Mouse (Mus musculus) MEL-GATA-1-ER (cell line): ENCODE data around the gene Gm45234.

Source experiments
- DNase-seq: peaks from one replicate; pipeline ENCODE4 v3.0.0-alpha.2; 2012; ENCODE audit warnings: low read depth; ENCODE audit errors: extremely low read depth

Gene Gm45234

DNA sequence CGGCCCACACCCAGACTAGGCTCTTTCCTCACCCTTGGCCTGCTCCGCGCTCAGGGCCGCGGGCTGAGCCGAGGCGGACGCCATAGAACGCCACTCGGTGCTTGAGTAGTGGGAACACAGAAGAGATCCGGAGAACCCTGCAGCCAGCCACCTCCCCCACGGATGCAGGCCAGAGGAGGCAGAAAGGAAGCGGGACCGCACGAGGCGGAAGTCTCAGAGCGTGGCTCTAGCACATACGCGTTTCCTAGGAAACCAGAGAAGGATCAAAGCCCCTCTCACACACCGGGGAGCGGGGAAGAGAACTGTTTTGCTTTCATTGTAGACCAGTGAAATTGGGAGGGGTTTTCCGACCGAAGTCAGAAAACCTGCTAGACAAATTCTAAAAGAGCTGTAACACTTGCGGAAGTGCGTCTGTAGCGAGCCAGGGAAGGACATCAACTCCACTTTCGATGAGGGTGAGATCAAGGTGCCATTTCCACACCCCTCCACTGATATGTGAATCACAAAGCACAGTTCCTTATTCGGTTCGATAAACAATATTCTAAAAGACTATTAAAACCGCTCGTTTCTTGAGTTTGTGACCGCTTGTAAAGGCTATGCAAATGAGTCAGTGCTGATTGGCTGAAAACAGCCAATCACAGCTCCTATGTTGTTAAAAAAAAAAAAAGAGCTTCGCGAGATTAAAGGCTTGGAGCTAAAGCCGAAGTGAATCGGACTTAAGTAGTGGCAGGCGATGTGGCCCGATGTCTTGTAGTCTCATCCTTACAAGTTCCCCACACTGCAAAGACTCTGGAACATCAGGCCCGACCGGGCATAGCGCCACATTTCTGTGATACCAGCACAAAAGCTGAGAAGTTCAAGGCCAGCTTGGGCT lies 14.7 kb downstream of the Gm45234 start, which contains the start of gene Grcc10:
TSS of gene Grcc10 (minus strand) at position 487 of the 874 bp plus-strand sequence.
- peak; percentile 98 for DNase-seq

DNA sequence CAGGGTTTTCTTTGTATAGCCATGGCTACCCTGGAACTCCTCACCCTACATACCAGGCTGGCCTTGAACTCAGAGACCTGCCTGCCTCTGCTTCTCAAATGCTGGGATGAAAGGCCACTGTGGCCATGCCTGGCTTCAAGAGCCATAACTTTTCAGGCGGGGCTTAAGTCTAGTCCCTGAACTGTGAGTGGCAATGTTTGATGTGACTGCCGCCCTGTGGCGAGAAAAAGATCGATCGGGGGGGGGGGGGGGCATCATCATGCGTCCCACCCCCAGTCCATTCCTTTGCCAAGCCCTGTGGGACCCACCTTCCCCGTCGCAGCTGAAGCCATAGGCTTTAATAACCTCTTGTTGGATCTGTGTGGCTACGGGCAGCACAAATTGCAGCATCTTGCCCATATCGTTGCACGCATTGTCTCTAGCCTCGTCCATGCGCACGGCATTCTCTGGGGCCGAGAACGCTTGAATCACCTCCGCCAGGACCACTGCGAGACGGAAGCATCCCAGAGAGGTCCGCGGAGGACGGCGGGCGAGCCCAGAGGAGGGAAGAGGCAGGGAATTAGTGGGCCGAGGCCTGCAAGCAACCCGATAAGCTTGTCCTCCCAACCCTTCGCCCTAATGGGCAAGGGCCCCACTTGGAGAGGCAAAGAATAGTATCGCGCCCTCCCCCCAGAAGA lies 15.5 kb downstream of the Gm45234 start:
- peak; percentile 49 for DNase-seq

DNA sequence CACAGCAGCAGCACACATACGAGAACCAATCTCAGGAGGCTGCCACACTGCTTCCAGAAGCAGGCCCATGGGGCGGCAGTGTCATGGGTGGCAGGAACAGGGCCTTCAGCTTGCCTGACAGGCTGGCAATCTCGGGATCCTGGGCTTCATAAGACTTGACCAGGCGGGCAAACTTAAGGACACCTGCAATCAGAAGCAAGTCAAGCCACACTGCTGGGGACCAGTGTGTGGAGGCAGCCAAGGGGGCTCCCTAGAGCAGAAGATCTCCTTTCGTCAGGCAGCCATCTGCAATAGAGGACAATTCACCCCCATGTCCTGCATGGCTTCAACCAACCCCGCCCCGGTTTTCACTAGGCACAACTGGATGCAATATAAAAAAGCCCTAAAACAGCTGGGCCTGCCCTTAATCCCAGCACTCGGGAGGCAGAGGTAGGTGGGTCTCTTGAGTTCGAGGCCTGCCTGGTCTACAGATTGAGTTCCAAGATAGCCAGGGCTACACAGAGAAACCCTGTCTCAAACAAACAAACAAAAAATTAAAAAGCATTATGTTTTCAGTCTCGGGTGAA lies 16.5 kb downstream of the Gm45234 start:
- DNase-seq = no peak

DNA sequence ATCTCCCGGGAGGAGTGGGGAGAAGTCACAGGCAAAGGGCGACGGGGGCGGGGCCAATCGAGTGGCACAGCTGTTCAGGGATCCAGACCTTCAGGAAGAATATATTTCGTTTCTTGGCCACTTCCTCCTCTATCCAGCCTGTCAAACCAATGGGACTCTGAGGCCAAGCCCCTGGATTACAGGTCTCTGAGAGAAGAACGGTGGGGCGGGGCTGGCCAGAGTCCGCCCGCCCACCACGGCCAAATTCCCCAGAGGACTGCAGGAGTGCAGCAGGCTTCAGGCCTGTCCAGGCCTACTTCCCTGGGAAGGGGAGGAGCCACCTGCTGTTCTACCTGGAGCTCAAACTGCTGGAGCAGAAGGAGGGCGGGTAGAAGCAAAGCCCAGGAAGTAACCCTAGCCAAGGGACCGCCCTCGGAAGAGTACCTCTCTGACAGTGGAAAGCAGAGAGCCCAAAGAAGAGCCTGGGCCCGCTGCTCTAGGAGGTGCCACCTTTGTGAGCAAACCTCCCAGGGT lies 17.3 kb downstream of the Gm45234 start, which contains the start of gene Ptpn6:
TSS of gene Ptpn6 (minus strand) at position 204 of the 513 bp plus-strand sequence.
- DNase-seq = no peak

DNA sequence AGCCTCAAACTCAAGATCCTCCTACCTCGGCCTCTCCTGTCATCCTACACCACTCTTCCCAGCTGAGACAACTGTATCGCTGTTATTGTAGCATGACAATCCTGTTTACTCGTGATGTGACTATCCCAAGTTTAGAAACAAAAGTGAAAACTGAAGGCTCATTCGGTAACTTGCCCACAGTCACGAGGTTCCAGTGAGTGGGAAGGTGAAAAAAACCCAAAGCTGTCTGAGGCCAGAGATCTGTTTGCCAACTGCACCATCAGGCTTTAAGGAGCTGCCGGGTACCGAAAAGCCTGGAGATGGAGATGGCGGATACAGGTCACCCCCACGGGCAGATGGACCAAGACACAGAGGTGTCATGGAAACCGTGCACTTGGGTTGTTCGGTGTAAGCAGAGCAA lies 18.8 kb downstream of the Gm45234 start:
- no peak for DNase-seq

DNA sequence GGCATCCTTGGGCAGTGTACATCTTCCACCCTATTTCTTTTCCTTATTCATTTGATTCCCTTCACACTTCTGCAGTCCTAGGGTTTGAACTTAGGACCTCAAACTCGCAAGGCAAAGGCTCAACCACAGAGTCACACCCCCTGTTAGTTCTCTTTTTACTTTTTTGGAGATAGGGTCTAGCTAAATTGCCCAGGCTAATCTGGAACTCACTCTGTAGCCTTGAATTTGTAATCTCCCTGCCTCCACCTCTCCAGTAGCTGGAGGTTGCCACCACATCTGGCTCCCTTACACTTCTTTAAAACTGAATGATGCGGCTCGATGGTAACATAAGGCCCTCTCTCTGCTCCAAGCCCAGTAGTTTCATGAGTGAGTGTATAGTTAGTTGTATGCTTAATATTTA lies 21.4 kb downstream of the Gm45234 start:
- DNase-seq = peak; percentile 65

DNA sequence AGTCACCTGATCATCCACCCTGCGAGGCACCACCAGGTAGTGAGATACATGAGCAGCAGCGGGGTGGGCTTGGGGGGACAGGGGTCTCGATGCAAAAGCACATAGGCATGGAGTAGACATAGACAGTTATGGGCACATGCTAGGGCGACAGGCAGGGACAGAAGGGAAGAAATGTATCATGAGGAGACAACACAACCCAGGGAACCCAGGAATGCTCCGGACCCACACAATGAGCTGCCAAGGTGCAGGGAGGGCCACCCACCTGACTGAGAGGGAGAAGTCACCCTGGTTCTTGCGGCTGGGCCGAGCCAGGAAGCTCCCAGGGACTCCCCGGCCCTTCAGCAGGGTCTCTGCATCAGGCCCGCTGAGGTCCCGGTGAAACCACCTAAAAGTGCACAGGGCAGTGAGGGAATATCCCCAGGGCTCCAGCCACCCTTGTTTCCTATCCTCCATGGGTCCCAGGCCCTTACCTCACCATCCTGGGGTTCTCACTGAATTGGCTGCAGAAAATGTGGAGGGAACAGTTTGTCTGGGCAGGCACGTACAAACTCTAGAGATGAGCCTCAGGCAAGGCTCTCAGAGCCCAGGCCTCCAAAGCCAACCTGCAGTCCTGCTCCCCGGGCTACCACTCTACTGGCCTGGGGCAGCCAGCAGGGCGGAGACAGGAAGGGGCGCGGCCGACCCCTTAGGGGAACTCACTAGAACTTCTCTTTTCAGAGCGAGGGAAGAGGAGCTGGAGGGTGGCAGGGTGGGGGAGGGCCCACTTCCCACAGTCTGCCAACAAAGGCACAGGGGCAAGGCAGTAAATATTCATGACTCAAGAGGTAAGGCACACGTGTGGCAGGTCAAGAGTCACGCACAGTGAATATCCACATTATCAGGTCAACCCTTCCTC lies 23.1 kb downstream of the Gm45234 start:
- DNase-seq = peak; percentile 77

DNA sequence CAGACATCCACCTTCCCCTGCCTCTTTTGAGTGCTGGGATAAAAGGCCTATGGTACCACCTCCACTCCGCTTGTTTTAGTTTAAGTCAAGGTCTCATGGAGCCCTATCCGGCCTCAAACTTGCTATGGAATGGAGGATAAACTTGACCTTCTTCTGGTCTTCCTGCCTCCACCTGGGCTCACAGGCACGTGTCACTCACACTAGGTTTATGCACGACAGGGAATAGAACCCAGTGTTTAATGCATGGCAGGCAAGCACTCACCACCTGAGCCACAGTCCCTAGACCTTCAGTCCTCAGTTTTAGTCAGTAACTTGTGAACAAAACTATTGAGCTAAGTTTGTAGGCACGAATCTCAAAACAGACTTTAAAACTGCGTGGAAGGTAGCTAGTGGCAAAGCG lies 24.8 kb downstream of the Gm45234 start:
- DNase-seq = no peak

DNA sequence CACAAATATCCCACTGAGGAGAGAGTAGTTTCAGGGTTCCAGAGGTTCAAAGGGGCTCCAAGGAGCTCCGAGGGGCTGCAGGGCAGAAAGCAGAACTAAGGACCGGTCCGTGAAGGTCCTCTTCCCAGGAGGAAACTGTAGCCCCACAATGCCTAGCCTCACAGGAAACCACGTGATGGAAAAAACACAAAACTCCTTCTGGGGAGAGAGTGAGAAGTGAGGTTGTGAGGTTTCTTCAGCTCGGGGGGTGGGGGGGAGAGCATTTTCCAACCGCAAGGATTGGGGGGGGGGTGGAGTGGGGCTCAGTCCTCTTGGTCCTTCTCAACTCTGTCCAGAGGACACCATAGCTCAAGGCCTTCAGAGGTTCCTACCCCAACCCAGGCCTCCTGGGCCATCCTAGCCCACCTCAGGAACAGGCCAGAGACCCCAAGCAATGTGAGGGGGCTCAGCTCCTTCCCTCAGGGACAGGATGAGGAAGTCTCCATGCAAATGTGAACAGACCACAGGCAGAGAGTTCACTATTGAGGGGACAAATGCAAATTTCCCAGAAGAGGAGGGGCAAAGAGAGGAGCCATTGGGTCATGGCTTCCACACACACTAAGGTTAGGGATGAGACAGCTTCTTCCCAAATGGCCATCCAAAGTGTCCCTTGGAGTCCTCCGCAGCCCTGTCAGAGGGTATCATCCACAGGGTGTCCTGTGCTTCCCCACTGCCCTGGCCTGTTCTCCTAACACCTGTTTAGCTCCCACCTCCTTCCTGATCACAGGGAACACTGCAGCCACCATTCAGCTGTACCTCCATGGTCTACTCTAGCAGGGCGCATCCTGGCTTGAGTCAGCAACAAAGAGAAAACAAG lies 25.7 kb downstream of the Gm45234 start:
- peak; percentile 71 for DNase-seq

DNA sequence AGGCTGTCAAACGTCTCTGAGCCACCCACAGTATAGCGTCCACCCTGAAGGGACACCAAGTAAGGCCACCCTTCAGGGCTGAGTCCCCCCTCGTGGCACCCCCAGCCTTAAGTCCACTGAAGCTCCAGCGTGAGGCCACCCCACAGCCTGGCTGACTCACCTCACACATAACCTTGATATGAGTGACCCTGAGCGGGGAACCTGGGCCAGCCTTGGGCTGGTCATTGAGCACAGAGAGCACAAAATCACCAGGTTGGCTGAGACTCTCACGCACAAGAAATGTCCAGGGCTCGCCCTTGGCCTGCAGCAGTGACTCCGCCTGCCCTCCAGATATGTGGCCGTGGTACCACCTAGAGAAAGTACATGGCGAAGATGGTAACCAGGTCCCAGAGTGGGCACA lies 27.2 kb downstream of the Gm45234 start:
- DNase-seq = no peak

DNA sequence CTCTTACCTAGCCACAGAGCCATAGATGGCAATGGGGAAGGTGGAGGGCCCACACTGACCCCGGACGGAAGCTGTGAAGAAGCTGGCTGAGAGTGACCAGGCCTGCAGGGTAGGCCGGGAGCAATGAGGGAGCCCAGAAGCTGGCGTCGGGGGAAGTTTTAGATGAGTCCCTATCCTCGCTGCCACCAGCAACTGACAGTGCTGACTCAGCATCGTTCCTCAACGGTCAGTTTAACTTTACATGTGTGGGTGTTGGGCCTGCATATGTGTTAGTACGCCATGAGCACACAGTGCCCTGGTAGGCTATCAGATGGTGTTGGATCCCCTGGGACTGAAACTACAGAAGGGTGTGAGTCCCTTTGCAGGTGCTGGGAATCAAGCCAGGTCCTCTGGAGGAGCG lies 31.3 kb downstream of the Gm45234 start:
- no peak for DNase-seq

DNA sequence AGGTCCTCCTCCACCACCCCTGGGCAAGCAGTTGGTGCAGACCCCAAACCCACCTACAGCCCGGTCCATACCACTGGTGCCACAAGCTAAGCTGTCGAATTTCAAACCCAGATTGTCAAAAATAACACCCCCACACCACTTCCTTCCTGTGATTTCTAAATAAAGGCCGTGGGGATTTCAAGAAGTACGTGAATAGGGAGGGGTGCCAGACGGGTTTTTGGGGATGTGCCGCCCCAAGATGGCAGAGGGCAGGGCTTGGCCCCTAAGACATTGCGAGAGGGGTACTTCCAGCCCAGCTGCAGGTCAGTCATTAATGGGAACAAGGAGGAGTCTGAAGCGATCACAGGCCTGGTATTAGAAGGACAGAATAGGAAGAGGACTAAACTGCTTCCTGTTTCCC lies 32.3 kb downstream of the Gm45234 start:
- DNase-seq = no peak

DNA sequence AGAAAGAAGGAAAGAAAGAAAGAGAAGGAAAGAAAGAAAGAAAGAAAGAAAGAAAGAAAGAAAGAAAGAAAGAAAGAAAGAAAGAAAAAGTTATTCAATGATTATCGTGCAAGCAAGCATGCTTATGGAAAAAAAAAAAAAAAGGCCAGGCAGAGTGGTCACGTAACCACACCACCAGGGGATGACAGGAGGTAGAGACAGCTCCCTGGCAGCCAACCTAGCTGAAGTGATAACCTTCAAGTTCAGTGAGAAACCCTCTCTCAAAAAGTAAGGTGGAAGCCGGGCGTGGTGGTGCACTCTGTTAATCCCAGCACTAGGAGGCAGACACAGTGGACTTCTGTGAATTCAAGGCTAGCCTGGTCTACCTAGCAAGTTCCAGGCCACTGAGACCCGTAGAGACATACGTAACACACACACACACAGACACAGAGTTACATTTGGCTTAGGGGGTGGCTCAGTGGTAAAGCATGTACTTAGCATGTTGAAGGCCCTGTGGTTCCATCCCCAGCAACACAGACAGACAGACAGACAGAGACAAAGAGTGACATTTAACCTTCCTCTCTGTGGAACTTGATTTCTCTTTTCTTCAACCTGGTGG lies 32.8 kb downstream of the Gm45234 start:
- DNase-seq = no peak

DNA sequence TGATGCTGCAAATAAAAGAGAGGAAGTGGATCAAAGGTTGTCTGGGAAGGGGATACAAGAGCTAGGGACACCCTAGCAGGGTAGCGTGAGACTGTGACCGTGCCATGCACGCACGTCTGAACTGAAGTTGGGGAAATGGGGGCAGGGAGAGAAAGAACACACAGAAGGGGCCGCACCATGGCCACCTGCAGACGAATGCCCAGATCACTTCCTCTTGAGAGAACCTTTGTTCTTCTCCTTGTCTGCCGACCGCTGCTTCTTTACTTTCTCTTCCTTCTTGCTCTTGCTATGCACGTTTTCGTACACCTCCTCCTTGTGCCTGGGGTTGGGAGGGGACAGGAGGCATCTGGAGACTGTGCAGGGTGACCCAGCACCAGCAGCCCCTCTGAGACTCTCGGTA lies 34.9 kb downstream of the Gm45234 start:
- DNase-seq = no peak

DNA sequence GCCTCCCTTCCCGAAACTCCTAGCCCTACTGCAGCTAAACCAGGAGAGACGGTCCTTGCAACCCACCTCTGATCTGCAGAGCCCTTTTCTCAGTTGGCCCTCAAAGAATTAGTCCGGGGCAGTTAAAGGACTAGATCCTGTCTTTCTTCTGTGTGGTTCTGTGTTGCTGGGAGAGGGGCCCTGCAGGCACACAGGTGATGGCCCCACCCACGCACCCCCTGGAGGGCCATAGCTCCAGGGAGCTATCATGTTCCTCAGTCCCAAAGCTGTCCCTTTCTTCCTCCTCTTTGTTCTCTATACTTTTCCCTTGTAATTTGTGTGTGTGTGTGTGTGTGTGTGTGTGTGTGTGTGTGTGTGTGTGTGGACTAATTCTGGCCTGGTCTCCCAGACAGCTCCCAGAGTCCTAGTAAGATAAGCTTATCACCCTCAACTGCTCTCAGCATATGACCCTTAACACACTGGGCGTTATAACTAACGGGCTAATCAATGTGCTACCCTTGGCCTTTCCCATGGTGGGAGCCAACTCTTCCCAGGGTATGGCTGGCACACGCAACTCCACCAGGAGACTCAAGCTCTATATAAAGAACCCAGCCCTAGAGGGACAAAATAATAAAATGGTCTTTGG lies 36.4 kb downstream of the Gm45234 start:
- no peak for DNase-seq

DNA sequence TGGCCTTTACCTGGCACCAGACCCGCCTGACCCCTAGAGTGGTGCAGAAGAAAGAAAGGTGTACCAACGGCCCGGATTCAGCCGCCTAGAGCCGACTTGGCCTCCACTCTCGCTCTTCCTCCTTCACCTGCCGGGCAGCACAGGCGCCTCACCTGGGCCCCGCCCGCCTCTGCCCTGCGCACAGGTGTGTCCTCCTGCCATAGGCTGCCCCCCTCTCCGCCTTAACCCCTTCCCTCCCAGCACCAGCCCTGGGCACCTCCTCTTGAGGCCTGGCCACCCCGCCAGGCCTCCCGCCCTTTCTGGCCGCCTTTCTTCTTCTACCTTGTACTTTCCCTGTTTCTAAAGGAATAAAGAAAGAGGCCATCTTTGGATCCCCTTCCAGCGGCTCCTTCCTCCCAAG lies 37.1 kb downstream of the Gm45234 start:
- no peak for DNase-seq

DNA sequence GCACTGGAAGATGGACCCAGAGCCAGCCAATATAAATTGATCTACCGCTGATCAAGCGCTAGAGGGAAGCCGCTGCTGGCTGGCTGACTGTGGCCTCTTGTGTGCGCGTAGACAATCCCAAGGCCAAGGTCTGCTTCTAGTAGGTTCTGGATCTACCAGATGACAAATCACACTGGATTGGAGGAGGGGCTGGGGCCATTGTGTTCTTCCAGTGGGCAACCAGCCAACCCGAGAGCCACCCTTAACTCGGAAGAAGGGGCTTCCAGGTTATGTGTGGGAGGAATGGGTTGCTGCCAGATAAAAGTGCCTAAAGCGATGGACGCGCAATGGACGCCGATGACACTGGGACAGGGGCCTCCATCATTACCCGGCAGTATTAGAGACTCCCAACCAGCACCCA lies 37.9 kb downstream of the Gm45234 start:
- no peak for DNase-seq

DNA sequence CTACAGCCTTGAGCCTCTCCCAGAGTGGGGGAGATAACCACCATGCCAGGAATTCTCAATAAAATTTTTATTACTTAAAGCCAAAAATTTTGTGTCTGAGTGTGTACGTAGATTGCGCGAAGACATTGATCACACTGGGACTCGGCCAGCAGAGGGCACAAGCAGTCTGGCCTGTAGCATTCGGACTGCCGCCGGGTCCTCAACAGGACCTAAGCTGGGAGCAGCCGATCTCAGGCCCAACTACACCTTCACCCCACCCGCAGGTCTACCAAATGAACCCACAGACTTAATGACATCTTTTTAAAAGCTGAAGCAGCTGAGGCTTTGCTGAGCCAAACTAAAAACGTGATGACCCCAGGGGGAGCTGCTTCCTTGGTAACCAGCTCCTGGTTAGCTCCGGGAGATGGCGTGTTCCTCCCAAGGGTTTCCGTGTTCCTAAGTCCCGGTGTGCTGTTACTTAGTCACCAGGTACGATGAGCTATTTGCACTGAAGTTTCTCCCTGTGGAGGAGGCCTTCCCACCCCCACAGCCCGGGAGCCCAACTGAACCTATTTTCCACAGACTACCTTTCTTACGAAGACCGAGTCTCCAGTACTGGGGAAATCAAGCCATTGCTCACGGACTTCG lies 38.8 kb downstream of the Gm45234 start:
- no peak for DNase-seq

DNA sequence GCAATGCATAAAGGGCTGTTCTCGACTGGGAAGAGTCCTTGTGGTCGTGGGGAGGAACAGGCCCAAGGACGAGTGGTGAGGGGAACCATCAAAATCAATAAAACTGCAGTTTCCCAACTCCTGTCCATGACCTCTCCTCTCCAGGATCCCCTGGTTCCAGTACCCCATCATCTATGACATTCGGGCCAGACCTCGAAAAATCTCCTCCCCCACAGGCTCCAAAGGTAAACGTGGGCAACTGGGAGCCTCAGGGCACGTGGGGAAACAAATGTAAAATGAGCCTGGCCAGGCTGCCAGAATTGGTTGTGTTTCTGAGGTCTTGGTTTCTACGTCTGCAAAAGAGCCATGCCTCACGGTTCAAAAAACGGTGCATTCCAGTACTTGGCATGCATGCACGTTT lies 42.9 kb downstream of the Gm45234 start:
- no peak for DNase-seq
